Mouse (Mus musculus): ENCODE data around the gene Itk. TPM values are rescaled to one million over a fixed set of nuclear protein-coding genes. Genes with fewer than 3 reads are reported as not detected.
A peak's percentile ranks its signal among the peaks of the same experiment; 100 is the strongest.

Gene Itk
- total RNA-seq, 2 experiments from 2014 or later, result 0.16 to 0.31 TPM

- intact Hi-C loops (cut with DNase I), result no loop called here
- DNase-seq (ENCODE audit: low spot score), result no peak
Observed at GRCm38 (mm10) chr11:46362061-46363022, 27.0 kb downstream of the Itk start.

GRCm38 (mm10) chr11:46360991-46361665 is 28.2 kb downstream of the Itk start:
- intact Hi-C loops (cut with DNase I), result no loop called here
- no peak for DNase-seq (ENCODE audit: low spot score)

DNA sequence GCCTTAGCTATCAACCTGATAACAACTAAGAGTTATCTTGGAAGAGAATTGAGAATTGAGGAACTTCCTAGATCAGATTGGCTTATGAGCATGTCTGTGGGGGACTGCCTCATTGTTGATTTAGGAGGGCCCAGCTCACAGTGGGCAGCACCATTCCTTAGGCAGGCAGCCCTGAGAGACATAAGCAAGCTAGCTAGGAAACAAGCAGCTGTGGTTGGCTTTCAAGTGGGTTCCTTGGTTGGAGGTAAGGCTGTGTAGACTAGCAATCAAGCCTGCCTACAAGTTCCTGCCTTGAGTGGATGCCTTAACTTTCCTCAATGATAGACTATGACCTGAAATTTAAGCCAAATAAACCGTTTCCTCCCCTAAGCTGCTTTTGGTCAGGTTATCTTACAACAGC is 30.9 kb downstream of the Itk start:
- intact Hi-C loops (cut with DNase I), result no loop called here
- no peak for DNase-seq (ENCODE audit: low spot score)

DNA sequence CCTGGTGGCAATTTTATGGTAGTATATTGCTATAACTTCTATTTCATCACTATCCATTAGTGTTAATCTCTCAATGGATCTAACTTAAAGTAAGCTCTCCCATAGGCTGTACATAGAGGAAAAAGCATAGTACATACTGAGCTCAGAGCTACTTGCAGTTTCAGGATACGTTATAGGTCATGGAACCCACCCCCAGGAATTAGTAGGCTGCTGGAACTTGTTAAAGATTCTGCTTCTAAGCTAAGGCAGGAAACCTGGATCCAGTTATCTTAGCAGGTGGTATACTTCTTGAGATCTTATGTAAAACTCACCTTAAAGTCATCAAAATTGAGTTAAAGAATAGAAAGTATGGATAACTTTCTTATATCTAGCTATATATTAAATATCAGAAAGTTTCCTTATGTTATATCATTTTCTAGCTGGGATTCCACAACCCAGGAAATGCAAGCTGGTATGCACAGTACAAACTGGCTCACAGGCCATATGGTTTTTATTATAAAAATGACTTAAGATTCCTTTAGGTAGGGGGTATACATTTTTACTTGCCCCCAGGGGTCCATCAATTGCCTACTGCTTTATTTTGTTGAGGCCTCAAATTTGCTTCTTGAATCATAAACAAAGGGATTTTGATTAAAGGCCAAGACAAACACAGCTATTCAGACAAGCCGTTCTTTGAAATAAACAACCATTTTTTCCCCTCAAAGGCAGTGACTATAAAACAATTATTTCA is 39.5 kb downstream of the Itk start:
- intact Hi-C loops (cut with DNase I), result no loop called here
- no peak for DNase-seq (ENCODE audit: low spot score)

GRCm38 (mm10) chr11:46348416-46348815 is 40.9 kb downstream of the Itk start:
- intact Hi-C loops (cut with DNase I), result no loop called here
- DNase-seq (ENCODE audit: low spot score), result no peak

DNA sequence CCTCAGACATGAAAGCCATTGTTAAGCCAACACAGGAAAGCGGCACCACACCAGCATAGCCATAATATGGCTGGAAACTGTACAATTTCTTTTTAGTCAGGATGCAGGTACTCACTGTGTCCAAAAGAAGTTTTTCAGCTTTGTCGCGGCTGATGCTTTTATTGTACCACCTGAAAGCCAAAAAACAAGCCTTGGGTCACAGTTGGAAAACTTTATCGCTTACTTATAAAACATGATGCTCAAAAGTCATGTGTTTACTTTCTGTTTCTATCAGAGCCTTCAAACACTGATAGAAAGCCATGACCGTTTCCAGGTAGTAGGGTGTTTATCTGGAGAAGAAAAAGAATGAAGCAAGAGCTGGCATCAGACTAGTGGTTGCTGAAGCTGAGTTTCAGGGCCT is 41.6 kb downstream of the Itk start:
- no peak for DNase-seq (ENCODE audit: low spot score)
- intact Hi-C loops (cut with DNase I), result no loop called here

- intact Hi-C loops (cut with DNase I), result no loop called here
- DNase-seq (ENCODE audit: low spot score), result no peak
Observed at GRCm38 (mm10) chr11:46343886-46344546, 45.3 kb downstream of the Itk start.

DNA sequence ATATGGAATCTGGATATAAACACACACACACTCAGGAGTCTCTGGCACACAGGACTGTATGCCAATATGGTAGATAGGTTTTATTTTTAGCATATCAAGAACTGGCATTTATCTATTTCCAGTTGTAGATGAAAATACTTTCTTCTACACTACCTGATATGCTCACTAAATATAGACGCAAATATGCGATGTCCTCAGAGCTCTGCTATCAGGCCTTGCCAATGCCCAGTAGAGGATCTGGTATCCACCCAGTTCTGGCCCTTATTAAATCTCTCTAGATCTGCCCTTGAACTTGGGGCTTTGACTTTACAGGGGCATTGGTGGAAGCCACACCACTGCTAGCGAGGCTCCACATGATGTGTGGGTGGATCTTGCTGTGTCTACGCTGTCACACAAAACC is 47.4 kb downstream of the Itk start:
- intact Hi-C loops (cut with DNase I), result no loop called here
- DNase-seq (ENCODE audit: low spot score), result no peak

DNA sequence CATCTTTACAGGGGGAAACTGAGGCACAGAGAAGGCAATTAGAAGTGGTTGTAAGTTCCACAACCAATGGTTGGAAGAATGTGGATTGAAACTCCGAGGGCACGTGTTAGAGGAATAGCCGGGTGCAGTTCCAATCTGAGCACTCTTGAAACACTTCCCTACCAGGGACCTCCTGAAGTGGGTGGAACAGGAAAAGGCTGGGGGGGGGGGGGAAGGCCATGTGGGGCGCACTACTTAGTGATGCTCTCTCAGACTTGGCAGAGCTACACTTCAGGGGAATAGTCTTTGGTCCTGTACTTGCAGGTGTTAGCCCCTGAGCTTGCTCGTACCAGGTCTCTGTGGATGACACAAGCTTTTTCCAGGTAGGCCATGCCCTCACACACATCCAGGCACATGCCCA is 53.3 kb downstream of the Itk start:
- no peak for DNase-seq (ENCODE audit: low spot score)
- intact Hi-C loops (cut with DNase I), result no loop called here

- DNase-seq (ENCODE audit: low spot score), result no peak
- intact Hi-C loops (cut with DNase I), result no loop called here
Observed at GRCm38 (mm10) chr11:46332217-46332616, 57.1 kb downstream of the Itk start.

DNA sequence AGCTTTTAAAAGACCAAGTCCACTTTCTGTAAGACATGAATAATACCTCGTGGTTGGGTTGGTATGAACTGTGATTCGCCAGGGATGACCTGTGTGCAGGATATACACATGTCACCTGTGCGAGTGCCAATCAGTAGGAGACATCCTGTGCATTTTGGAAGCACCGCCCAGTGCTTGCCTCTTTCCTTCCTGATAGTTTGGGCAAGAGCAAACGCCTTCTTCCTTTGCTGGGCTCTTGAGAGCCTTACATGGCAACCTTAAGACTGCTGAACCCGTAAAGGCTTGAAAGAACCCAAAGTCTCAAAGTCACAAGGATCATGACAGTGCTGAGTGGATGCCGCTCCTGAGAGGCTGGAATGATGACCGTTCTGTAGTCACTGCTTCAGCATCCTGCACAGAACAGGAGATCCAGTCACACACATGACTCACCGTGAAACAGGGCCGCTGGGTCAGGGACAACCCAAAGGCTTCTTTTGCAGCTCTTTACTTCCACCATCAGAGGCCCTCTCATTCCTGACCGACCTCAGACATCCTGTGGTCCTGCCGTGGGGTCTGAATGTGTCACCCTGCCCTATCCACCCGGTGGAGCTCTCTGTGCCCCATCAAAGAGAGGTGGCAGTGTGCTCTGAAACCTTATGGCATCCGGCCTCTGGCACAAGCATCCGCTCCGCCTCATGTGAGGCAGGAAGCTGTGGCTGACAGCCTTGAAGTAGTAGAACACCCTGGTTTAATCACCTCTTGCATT is 62.9 kb downstream of the Itk start:
- intact Hi-C loops (cut with DNase I), result no loop called here
- DNase-seq (ENCODE audit: low spot score), result no peak

DNA sequence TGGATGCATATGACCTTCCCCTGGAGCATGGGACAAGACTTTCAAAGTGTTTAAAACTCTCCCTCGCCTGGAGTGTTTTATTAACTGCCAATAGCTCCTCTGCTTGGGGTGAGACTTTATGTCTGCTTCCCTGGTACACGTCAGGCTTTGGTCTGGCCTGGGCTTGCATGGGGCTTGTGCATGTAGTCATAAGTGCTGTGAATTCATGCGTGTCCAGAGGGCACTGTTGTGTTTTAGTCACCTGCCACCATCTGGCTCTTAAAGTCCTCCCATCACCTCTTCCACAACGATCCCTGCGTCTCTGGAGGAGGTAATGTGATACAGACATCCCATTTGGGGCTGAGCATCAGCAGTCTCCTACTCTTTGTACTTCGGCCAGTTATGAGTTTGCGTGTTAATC is 67.8 kb downstream of the Itk start:
- intact Hi-C loops (cut with DNase I), result no loop called here
- no peak for DNase-seq (ENCODE audit: low spot score)

- intact Hi-C loops (cut with DNase I), result loop anchor here (5.0 kb wide), 1 partner anchor 37 kb away; no protein-coding TSS in a partner anchor
Observed at GRCm38 (mm10) chr11:46314534-46314933, 74.8 kb downstream of the Itk start.

DNA sequence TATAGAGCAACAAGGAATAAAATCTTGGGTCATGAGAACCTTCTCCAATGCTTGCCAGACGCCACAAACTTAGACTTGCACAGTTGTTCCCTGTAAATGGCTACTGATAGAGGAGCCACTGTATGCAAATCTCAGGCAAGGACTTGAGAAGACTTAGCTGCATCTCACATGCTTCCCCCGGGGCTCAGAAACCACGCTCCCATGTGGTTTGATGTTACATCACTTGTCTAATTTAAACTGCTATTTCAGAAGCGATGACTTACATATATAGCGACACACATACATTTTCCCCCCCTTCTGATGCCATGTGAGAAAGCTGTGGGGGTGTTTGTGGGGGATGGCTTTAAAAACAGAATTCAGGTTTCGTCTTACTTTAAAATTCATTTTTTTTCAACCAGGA is 75.5 kb downstream of the Itk start:
- DNase-seq (ENCODE audit: low spot score), result no peak
- intact Hi-C loops (cut with DNase I), result loop anchor here (5.0 kb wide), 1 partner anchor 37 kb away; no protein-coding TSS in a partner anchor

More at GRCm38 (mm10) chr11:46314534-46314933, 74.8 kb downstream of the Itk start:
- DNase-seq (ENCODE audit: low spot score), result no peak

GRCm38 (mm10) chr11:46312523-46313035 is 76.7 kb downstream of the Itk start, which contains the start of gene Cyfip2:
Gene Cyfip2, minus strand, starts transcription at chr11:46312859.
- DNase-seq (ENCODE audit: low spot score), result no peak
- intact Hi-C loops (cut with DNase I), result loop anchor here (5.0 kb wide), 1 partner anchor 35 kb away; no protein-coding TSS in a partner anchor

GRCm38 (mm10) chr11:46311703-46312522 is 77.4 kb downstream of the Itk start:
- intact Hi-C loops (cut with DNase I), result loop anchor here (5.0 kb wide), 1 partner anchor 35 kb away; no protein-coding TSS in a partner anchor
- DNase-seq (ENCODE audit: low spot score), result peak; percentile 3

GRCm38 (mm10) chr11:46311181-46311702 is 78.1 kb downstream of the Itk start:
- DNase-seq (ENCODE audit: low spot score), result no peak
- intact Hi-C loops (cut with DNase I), result loop anchor here (5.0 kb wide), 1 partner anchor 34 kb away; no protein-coding TSS in a partner anchor
